Mouse (Mus musculus) limb, embryonic 15.5 days (tissue): ENCODE measurements around the gene Syt1. TPM values are rescaled to one million over a fixed set of nuclear protein-coding genes. Genes with fewer than 3 reads are reported as not detected.
A peak's percentile ranks its signal among the peaks of the same experiment; 100 is the strongest.

Experiments used
- ATAC-seq: fragments of 200-750 bp; cut with Nextera tagmentation; 2 replicates; pipeline ENCODE4 v1.8.0; 2017; ENCODE audit warnings: low read depth, moderate TSS enrichment; ENCODE audit not compliant: insufficient number of reproducible peaks, low FRiP score, low TSS enrichment
- H3K27ac ChIP-seq: fragments of 300-500 bp; sonication (generic); 2 replicates; pipeline ENCODE4 v1.5.1; 2015; ENCODE audit warnings: moderate library complexity, mild to moderate bottlenecking, inconsistent platforms
- H3K27me3 ChIP-seq: fragments of 300-500 bp; sonication (generic); 2 replicates; pipeline ENCODE4 v1.6.1; 2015; ENCODE audit warnings: inconsistent platforms
- H3K36me3 ChIP-seq: fragments of 300-500 bp; sonication (generic); 2 replicates; pipeline ENCODE4 v1.6.1; 2015; ENCODE audit warnings: inconsistent platforms
- H3K4me1 ChIP-seq: fragments of 300-500 bp; sonication (generic); 2 replicates; pipeline ENCODE4 v1.6.1; 2015; ENCODE audit warnings: inconsistent platforms
- H3K4me2 ChIP-seq: fragments of 300-500 bp; sonication (generic); 2 replicates; pipeline ENCODE4 v1.6.1; 2015; ENCODE audit warnings: mild to moderate bottlenecking, inconsistent platforms
- H3K4me3 ChIP-seq: fragments of 300-500 bp; sonication (generic); 2 replicates; pipeline ENCODE4 v1.5.1; 2015; ENCODE audit warnings: mild to moderate bottlenecking, inconsistent platforms
- H3K9ac ChIP-seq: fragments of 300-500 bp; sonication (generic); 2 replicates; pipeline ENCODE4 v1.6.1; 2015; ENCODE audit warnings: inconsistent platforms
- H3K9me3 ChIP-seq: fragments of 300-500 bp; sonication (generic); 2 replicates; pipeline ENCODE4 v1.6.1; 2016; ENCODE audit warnings: inconsistent platforms
- WGBS: fragments of 180-500 bp; shearing (Covaris S2); methylation state at CpG from one replicate; pipeline ENCODE4 v1.1.7; 2015; 5-methylcytosine and 5-hydroxymethylcytosine counted together
- polyA plus RNA-seq: library from polyadenylated mRNA; unstranded; fragments of >200 nt; fragmentation: Nextera tagmentation; extraction: Ambion mirVana; gene quantifications from 2 replicates; pipeline ENCODE4 v1.2.1, GENCODE M21; 2015

The Syt1 gene
- polyA plus RNA-seq, 1 experiment from 2014 or later: 1.4 TPM

DNA sequence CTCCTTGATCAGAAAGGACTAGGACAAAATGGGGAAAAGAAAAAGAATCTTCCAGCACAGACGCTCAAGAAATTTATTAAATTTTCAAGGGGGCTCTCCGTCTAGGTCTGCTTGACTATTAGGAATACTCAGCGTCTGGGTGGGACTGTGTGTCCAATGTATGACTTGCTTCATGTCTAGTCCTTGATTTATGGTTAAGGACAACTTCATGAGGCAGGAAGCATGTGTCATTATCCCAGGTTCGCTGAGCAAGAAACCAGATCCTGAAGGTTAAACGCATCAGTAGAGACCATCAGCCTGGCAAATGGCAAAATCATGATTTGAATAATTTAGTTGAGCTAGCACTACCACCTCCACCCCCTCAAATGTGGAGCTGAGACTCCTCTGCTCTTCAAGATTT lies 135.1 kb downstream of the Syt1 start:
- no peak overlapping the region for H3K27ac ChIP-seq
- H3K9me3 ChIP-seq: no peaks in the 10 kb centered on the region
- no peaks in the 10 kb centered on the region for H3K36me3 ChIP-seq
- 92% methylated on average over 5 of the region's 5 CpGs for WGBS
- no peak overlapping the region for H3K9ac ChIP-seq
- H3K27me3 ChIP-seq: no peaks in the 10 kb centered on the region
- no peak for ATAC-seq
- no peak overlapping the region for H3K4me3 ChIP-seq
- H3K4me1 ChIP-seq: no peaks in the 10 kb centered on the region
- no peak overlapping the region for H3K4me2 ChIP-seq

DNA sequence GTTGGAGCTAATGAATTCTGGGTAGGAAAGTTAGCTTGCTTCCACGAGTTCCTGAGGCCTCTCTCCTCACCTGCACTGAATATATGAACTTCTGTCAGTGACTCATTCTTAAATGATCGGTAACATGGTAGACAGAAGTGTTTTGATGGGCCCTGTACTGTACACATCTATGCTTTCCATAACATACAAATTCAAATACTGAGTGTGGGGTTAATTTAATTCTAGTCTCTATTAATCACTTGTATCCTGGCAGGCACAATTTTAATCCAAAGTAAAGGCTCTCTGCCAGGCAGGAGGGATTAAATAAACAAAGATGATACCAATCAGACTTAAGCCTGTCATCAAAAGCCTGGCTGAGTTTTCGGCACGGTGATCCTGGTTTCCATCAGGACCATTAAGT lies 136.1 kb downstream of the Syt1 start:
- Histone ChIP-seq H3K4me1 (no peaks in the 10 kb centered on the region), H3K4me2 (no peak overlapping the region), H3K27ac (no peak overlapping the region), H3K36me3 (no peaks in the 10 kb centered on the region), H3K9me3 (no peaks in the 10 kb centered on the region), H3K27me3 (no peaks in the 10 kb centered on the region), H3K9ac (no peak overlapping the region), H3K4me3 (no peak overlapping the region)
- ATAC-seq: no peak
- 69% methylated on average over 4 of the region's 4 CpGs for WGBS

DNA sequence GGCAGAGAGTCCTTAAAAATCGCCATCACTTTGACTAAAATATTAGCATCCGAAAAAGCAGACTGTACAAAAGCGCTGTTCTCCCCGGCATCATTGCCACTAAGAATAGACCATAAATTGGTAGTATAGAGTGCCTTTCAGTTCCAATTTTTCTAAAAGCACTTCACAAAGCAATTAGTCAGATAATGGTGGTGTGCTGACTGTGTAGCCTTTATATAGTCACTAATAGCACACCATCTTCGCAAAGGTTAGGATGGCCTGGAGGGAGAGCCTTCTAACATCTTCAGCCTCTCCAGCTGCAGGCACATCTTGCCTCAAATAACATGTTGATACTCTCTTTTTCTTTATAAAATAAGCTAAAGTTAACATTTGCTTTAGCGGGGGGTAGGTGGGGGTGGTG lies 138.4 kb downstream of the Syt1 start:
- Histone ChIP-seq H3K4me1 (no peaks in the 10 kb centered on the region), H3K27ac (no peak overlapping the region), H3K4me3 (no peak overlapping the region), H3K4me2 (no peak overlapping the region), H3K9me3 (no peaks in the 10 kb centered on the region), H3K27me3 (no peaks in the 10 kb centered on the region), H3K36me3 (no peaks in the 10 kb centered on the region), H3K9ac (no peak overlapping the region)
- 88% methylated on average over 6 of the region's 6 CpGs for WGBS
- ATAC-seq: no peak

DNA sequence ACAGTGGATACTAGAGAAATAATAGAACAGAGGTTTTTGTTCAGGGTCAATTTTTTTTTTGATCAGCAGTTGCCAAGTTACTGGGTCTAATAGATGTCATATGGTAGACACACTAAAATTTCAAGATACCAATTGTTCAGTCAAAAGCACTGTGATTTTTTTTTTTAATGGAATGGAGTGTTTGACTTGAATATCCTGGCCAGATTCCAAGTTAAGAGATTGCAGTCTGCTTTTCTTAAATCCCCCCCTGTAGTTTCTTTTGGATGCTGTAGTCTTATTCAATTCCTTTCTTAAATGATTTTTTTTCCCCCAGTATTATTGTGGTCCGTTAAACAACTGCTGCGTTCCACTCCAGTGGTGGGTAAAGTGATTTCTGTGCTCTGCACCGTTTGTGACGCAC lies 140.2 kb downstream of the Syt1 start:
- H3K4me3 ChIP-seq: no peak overlapping the region
- no peak overlapping the region for H3K9ac ChIP-seq
- no peaks in the 10 kb centered on the region for H3K36me3 ChIP-seq
- no peaks in the 10 kb centered on the region for H3K4me1 ChIP-seq
- H3K4me2 ChIP-seq: no peak overlapping the region
- H3K27ac ChIP-seq: no peak overlapping the region
- 49% methylated on average over 4 of the region's 4 CpGs for WGBS
- H3K9me3 ChIP-seq: no peaks in the 10 kb centered on the region
- H3K27me3 ChIP-seq: no peaks in the 10 kb centered on the region
- no peak for ATAC-seq

DNA sequence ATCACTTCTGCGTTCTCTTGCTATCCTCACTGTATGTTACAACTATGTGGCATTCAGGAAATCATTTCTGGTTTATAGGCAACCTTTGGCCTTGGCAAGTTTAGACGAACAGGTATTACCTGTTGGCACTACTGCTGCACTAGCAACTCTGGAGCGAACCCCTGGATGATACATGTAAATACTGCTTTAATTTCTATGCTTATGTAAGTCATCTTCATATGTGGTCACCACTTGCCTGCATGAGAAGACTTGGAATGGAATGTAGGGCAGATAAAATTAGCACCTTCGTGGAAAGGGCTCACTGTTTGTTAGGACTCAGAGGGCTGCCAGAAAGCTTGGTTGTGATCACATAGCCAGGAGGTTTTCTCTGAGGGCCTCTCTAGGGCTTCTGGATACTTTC lies 142.6 kb downstream of the Syt1 start:
- Histone ChIP-seq H3K9ac (no peak overlapping the region), H3K4me2 (no peak overlapping the region), H3K9me3 (no peaks in the 10 kb centered on the region), H3K27me3 (no peaks in the 10 kb centered on the region), H3K27ac (no peak overlapping the region), H3K36me3 (no peaks in the 10 kb centered on the region), H3K4me1 (no peaks in the 10 kb centered on the region), H3K4me3 (no peak overlapping the region)
- no peak for ATAC-seq
- WGBS: 77% methylated on average over 4 of the region's 4 CpGs

DNA sequence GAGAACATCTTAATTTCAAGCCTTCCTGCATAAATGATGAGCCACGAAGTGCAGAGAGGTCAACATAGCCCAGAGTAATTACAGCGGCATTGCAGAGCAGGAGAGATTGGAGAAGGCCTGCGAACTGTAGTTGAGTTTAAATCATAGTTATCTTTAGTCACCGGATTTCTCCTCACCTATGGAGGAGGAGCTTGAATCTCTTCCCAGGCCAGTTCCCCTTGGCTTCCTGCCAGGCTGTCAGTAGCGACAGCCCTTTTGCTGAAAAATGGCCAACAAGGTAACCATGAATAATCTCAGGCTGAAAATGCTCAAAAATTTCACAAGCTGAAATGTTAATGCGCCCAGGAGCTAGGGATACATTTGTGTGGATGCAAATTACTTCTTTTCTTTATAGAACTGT lies 143.6 kb downstream of the Syt1 start:
- Histone ChIP-seq H3K27ac (no peak overlapping the region), H3K9ac (no peak overlapping the region), H3K36me3 (no peaks in the 10 kb centered on the region), H3K9me3 (no peaks in the 10 kb centered on the region), H3K4me2 (no peak overlapping the region), H3K4me1 (no peaks in the 10 kb centered on the region), H3K27me3 (no peaks in the 10 kb centered on the region), H3K4me3 (no peak overlapping the region)
- ATAC-seq: no peak
- WGBS: 63% methylated on average over 6 of the region's 6 CpGs

DNA sequence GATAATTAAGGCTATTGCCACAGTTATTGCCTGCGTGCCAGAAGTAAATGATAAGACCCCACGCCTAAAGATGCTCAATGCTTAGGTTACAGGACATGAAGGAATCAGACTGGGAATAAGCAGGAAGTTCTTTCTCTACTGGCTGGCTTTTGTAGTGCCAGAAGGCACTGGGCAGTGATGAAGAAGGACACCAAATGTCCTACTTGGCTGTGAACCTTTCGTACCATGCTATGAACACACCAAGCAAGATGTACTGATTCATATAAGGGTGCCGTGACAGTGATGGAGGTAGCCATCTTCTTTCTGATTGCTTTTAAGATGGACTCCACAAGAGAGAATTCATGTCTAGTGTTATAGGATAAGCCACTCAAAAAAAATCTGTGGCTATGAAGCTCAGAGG lies 145.2 kb downstream of the Syt1 start:
- no peak overlapping the region for H3K4me2 ChIP-seq
- no peaks in the 10 kb centered on the region for H3K36me3 ChIP-seq
- H3K4me3 ChIP-seq: no peak overlapping the region
- WGBS: 92% methylated on average over 4 of the region's 4 CpGs
- no peaks in the 10 kb centered on the region for H3K27me3 ChIP-seq
- no peak overlapping the region for H3K9ac ChIP-seq
- no peaks in the 10 kb centered on the region for H3K4me1 ChIP-seq
- no peak for ATAC-seq
- no peaks in the 10 kb centered on the region for H3K9me3 ChIP-seq
- H3K27ac ChIP-seq: no peak overlapping the region

DNA sequence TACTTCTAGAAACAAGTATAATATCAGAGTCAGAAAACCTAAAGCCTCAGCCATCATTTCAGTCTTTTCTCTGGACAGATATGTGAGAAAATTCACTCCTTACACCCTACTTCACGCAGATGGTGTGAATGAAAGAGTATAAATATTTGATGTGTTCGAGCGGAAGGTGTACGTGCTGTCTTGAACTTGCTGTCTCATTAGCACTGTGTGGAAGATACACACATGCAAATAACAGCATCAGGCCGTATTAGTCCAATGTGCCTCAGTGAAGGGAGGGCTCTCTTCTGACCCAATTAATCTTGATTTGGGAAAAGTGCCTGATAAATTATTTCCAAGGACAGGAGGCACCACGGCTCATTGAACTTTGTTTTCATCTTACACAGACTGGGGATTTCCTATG lies 154.8 kb downstream of the Syt1 start:
- Histone ChIP-seq H3K27ac (no peak overlapping the region), H3K36me3 (no peaks in the 10 kb centered on the region), H3K27me3 (no peaks in the 10 kb centered on the region), H3K4me3 (no peak overlapping the region), H3K9ac (no peak overlapping the region), H3K9me3 (no peaks in the 10 kb centered on the region), H3K4me1 (no peaks in the 10 kb centered on the region), H3K4me2 (no peak overlapping the region)
- ATAC-seq: no peak
- 88% methylated on average over 6 of the region's 6 CpGs for WGBS

DNA sequence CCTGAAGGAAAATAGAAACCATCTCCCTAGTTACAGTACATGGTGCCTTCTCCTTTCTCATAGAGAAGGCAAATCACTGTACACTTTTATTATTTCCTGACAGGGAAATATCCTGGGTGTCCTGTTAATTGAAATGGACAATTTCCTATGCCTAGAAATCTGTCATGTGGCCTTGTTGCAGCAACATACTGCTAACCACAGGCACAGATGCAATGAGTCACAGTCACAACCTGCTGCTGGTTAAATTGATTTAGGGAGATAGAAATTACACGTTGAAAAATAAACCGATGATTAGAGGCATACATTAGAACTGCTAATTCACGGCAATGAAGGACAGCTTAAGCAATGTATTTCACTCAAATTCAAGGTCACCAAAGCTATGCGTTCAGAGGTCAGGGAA lies 158.0 kb downstream of the Syt1 start:
- H3K9ac ChIP-seq: no peak overlapping the region
- H3K36me3 ChIP-seq: no peaks in the 10 kb centered on the region
- 79% methylated on average over 4 of the region's 4 CpGs for WGBS
- H3K27me3 ChIP-seq: no peaks in the 10 kb centered on the region
- H3K4me2 ChIP-seq: no peak overlapping the region
- ATAC-seq: no peak
- no peaks in the 10 kb centered on the region for H3K9me3 ChIP-seq
- no peak overlapping the region for H3K27ac ChIP-seq
- H3K4me1 ChIP-seq: no peaks in the 10 kb centered on the region
- no peak overlapping the region for H3K4me3 ChIP-seq

DNA sequence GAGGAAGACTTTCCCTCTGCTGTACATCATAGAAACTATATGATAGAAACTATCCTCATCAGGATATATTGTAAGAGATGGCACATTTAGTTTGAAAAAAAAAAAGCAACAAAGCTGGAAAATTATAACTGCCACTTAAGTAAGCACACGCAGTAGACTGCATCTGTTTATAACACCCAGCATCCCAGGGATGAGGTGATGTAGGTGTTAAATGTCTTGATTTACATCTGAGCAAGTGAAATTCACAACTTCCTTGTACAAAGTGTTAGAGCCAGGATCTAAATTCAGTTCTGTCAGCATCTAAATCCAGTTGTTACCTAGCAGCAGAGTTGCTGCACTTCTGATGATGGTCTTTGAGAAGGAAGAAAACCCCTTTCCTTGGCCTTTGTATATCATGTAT lies 173.3 kb downstream of the Syt1 start:
- Histone ChIP-seq H3K9me3 (no peaks in the 10 kb centered on the region), H3K9ac (no peak overlapping the region), H3K4me1 (no peaks in the 10 kb centered on the region), H3K36me3 (no peaks in the 10 kb centered on the region), H3K27ac (no peak overlapping the region), H3K27me3 (no peaks in the 10 kb centered on the region), H3K4me3 (no peak overlapping the region), H3K4me2 (no peak overlapping the region)
- no peak for ATAC-seq
- WGBS: 86% methylated on average over 1 of the region's 1 CpGs

DNA sequence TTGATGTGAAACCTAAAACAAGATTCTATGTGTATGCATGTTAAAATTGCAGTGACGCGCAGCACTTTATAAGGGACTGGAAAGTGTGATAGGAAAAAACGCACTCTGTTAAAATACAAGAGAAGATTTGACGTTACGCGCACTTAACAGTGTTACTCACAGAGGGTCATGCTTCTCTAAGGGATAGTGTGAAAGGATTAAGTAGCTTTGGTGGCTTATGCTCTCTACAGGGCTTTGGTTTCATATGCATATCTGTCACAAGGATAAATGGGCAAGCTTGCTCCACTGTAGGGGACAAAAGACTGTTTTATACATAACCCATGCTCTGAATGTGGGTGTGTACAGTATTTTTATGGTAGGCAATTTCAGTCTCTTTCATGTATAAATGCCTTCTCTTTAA lies 178.5 kb downstream of the Syt1 start:
- no peak overlapping the region for H3K27ac ChIP-seq
- H3K9me3 ChIP-seq: no peaks in the 10 kb centered on the region
- H3K27me3 ChIP-seq: no peaks in the 10 kb centered on the region
- ATAC-seq: no peak
- H3K4me2 ChIP-seq: 0 out of 2 replicates have a peak overlapping the region, but pooled peaks have one; percentile 12
- 53% methylated on average over 6 of the region's 6 CpGs for WGBS
- no peak overlapping the region for H3K9ac ChIP-seq
- no peaks in the 10 kb centered on the region for H3K36me3 ChIP-seq
- no peaks in the 10 kb centered on the region for H3K4me1 ChIP-seq
- H3K4me3 ChIP-seq: no peak overlapping the region

DNA sequence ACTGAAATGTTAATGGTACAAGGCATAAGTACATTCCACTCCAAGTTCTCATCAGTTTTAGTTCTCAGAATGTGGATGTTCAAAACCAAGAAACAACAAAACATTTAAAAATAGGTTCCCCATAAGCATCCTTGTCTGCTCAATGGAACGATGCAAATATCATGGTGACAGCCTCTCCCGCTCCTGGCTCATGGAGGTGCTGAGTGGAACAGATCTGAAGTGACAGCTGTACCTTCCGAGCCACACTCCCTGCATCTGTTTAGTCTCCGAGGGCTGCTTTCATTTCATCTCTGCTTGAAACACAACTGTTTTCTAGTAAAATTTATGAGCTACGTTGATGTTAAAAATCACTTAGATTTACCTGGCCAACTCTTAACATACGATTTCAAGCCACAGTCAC lies 179.0 kb downstream of the Syt1 start:
- H3K27me3 ChIP-seq: no peaks in the 10 kb centered on the region
- H3K4me2 ChIP-seq: 0 out of 2 replicates have a peak overlapping the region, but pooled peaks have one; percentile 12
- no peaks in the 10 kb centered on the region for H3K9me3 ChIP-seq
- no peaks in the 10 kb centered on the region for H3K36me3 ChIP-seq
- ATAC-seq: no peak
- 33% methylated on average over 6 of the region's 6 CpGs for WGBS
- H3K4me3 ChIP-seq: no peak overlapping the region
- H3K9ac ChIP-seq: no peak overlapping the region
- no peaks in the 10 kb centered on the region for H3K4me1 ChIP-seq
- no peak overlapping the region for H3K27ac ChIP-seq

DNA sequence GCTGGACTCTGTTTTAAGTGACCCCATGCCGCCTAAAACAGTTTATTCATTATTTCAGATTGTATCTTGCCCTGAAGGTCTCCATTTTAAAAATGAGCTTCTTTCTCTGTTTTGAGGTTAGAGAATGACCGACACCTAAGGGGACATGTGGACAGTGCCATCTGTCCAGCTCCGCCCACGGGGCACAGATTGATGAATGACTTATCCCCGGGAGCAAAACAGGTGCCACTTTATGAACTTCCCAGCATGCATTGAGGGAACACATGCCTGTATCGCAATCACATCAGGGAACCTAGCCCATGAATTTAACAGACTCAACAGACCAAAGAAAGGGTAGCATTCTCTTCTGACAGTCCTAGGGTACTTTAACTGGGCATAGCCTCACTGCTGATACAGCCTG lies 188.5 kb downstream of the Syt1 start:
- Histone ChIP-seq H3K27ac (no peak overlapping the region), H3K9ac (no peak overlapping the region), H3K36me3 (no peaks in the 10 kb centered on the region), H3K4me1 (no peaks in the 10 kb centered on the region), H3K27me3 (no peaks in the 10 kb centered on the region), H3K4me3 (no peak overlapping the region), H3K4me2 (no peak overlapping the region), H3K9me3 (no peaks in the 10 kb centered on the region)
- ATAC-seq: no peak
- WGBS: 75% methylated on average over 6 of the region's 6 CpGs
